9 mouse cellular contexts compared by ENCODE assay signal in genomic region chr3:88685958-88686451, GRCm38 (mm10). TPM values are rescaled to one million over a fixed set of nuclear protein-coding genes. Genes with fewer than 3 reads are reported as not detected.
A peak's percentile ranks its signal among the peaks of the same experiment; 100 is the strongest.
DNase-seq lines count a peak whose midpoint lies in the region; ATAC-seq and TF ChIP-seq lines count a peak whose summit lies in the region.
"Had no signal": no experiment of that assay in that cellular context is flagged by ENCODE, and none has a peak within 500 bp of the region (broad histone marks: within the 10 kb centered on the region; RNA-seq: fewer than 3 reads in every experiment).

No protein-coding gene starts in this region.

- H3K9ac ChIP-seq in forebrain, embryonic 15.5 days (replicated peaks): peak overlapping the region; percentile 98
- H3K9ac ChIP-seq in kidney, postnatal 0 days (ENCODE audit: low read depth, low read length): peak overlapping the region; percentile 95

- no peak for TF ChIP-seq CTCF in C2C12 (IDR thresholded peaks at IDR 0.05; ENCODE audit: control insufficient read depth, insufficient read depth, insufficient read length)
- TF ChIP-seq CTCF in kidney, postnatal 0 days (IDR thresholded peaks at IDR 0.05; ENCODE audit: low read depth): peak; percentile 43

- H3K4me1 ChIP-seq in forebrain, embryonic 15.5 days: peaks cover 24% of the 10 kb centered on the region
- H3K4me1 ChIP-seq in kidney, postnatal 0 days (replicated peaks; ENCODE audit: insufficient read depth, low read length): peaks cover 10% of the 10 kb centered on the region; the same call in 1 of the 2 replicates

- peak overlapping the region; percentile 98 for H3ac ChIP-seq in C2C12 (ENCODE audit: control insufficient read depth, insufficient read length, low read depth)

- H3K4me2 ChIP-seq in forebrain, embryonic 15.5 days (replicated peaks): peak overlapping the region; percentile 86
- peak overlapping the region; percentile 92 for H3K4me2 ChIP-seq in kidney, postnatal 0 days (ENCODE audit: low read length)

- H3K27ac ChIP-seq in forebrain, embryonic 15.5 days (replicated peaks): peak overlapping the region; percentile 98
- peak overlapping the region; percentile 99 for H3K27ac ChIP-seq in kidney, postnatal 0 days

- peak overlapping the region; percentile 89 for H3K4me3 ChIP-seq in C2C12 (ENCODE audit: insufficient read depth, poor library complexity, severe bottlenecking)
- H3K4me3 ChIP-seq in forebrain, embryonic 15.5 days: peak overlapping the region; percentile 97
- H3K4me3 ChIP-seq in kidney, postnatal 0 days (replicated peaks; ENCODE audit: low read depth, low read length): peak overlapping the region; percentile 94

- peaks cover 55% of the 10 kb centered on the region for H3K79me2 ChIP-seq in C2C12 (ENCODE audit: control insufficient read depth, insufficient read depth)

- H3K36me3 ChIP-seq in C2C12 (ENCODE audit: control insufficient read depth, insufficient read depth): peaks cover 39% of the 10 kb centered on the region
- H3K36me3 ChIP-seq in forebrain, embryonic 15.5 days: peaks cover 28% of the 10 kb centered on the region
- peaks cover 18% of the 10 kb centered on the region for H3K36me3 ChIP-seq in kidney, postnatal 0 days (ENCODE audit: insufficient read depth, low read length)

- DNase-seq in adrenal gland, postnatal 14 days: peak; percentile 71
- DNase-seq in adrenal gland, adult 2 months: no peak
- peak; percentile 46 for DNase-seq in c-Kit-positive CD71-positive TER-119-positive erythroid progenitor cells, embryonic 14.5 days (ENCODE audit: low spot score)
- DNase-seq in kidney, postnatal 0 days (ENCODE audit: low spot score): peak; percentile 80
- DNase-seq in lung, postnatal 14 days: peak; percentile 53
- DNase-seq in skeletal muscle tissue, adult 2 months (ENCODE audit: low read depth, low spot score): peak; percentile 7

- H3K79me3 ChIP-seq in C2C12 (ENCODE audit: low read depth): peaks cover 51% of the 10 kb centered on the region

- under 1% methylated on average over 43 of the region's 45 CpGs for WGBS in forebrain, embryonic 15.5 days
- under 1% methylated on average over 45 of the region's 45 CpGs for WGBS in kidney, postnatal 0 days

- H3K9me3 ChIP-seq in forebrain, embryonic 15.5 days: no peaks in the 10 kb centered on the region
- no peaks in the 10 kb centered on the region for H3K9me3 ChIP-seq in kidney, postnatal 0 days (replicated peaks; ENCODE audit: low read length)

- ATAC-seq in forebrain, embryonic 15.5 days (replicated peaks): peak; percentile 78
- ATAC-seq in kidney, postnatal 0 days (replicated peaks; ENCODE audit: low FRiP score, low read depth): peak; percentile 55

- H3K27me3 ChIP-seq in C2C12 (ENCODE audit: control insufficient read depth, insufficient read depth, insufficient read length): no peaks in the 10 kb centered on the region
- no peaks in the 10 kb centered on the region for H3K27me3 ChIP-seq in forebrain, embryonic 15.5 days
- H3K27me3 ChIP-seq in kidney, postnatal 0 days (ENCODE audit: insufficient read depth, low read length): no peaks in the 10 kb centered on the region

TF ChIP-seq in C2C12, 6 proteins besides CTCF, POLR2A, EP300 and RAD21:
- TF ChIP-seq FOSL1 (IDR thresholded peaks at IDR 0.05; ENCODE audit: insufficient read depth, low read length, poor library complexity, severe bottlenecking): no peak
- no peak for TF ChIP-seq MYOG (IDR thresholded peaks at IDR 0.05; ENCODE audit: control insufficient read depth, extremely low read depth, insufficient read length)
- no peak for TF ChIP-seq CEBPB (IDR thresholded peaks at IDR 0.05; ENCODE audit: low read depth)
- TF ChIP-seq USF1 (IDR thresholded peaks at IDR 0.05; ENCODE audit: low read depth): no peak
- no peak for TF ChIP-seq MYOD1 (IDR thresholded peaks at IDR 0.05; ENCODE audit: control insufficient read depth, insufficient read length, low read depth)
- no peak for TF ChIP-seq MAX (IDR thresholded peaks at IDR 0.05)

RNA-seq across cellular contexts. Expression of gene Khdc4, which starts 0.4 kb away (rescaled TPM):
- total RNA-seq in adrenal gland, postnatal 14 days (2021): 56.1 and 62.8 TPM in 2 replicates
- total RNA-seq in adrenal gland, adult 2 months (2021): 10 to 100 TPM; 43.2 to 67.9 TPM
- polyA plus RNA-seq in adrenal gland, adult 2 months (2012; rRNA removed): 55.7 and 61.4 TPM in 2 replicates
- polyA plus RNA-seq in C2C12 (2012; fragmentation: generic; extraction: Trizol): 14.4 TPM
- 102 and 104 TPM in 2 replicates for polyA plus RNA-seq in forebrain, embryonic 15.5 days (2015; fragmentation: Nextera tagmentation; extraction: Ambion mirVana)
- polyA plus RNA-seq in kidney, postnatal 0 days (2015; fragmentation: Nextera tagmentation; extraction: Ambion mirVana): 71.4 and 72.1 TPM in 2 replicates

RNA-seq across cellular contexts. Expression of gene Rit1, which starts 30.6 kb away (rescaled TPM):
- total RNA-seq in adrenal gland, postnatal 14 days (2021): 39.1 and 48.1 TPM in 2 replicates
- total RNA-seq in adrenal gland, adult 2 months (2021): 10 to 100 TPM; 49.2 to 58.9 TPM
- polyA plus RNA-seq in adrenal gland, adult 2 months (2012; rRNA removed): 41.4 and 41.5 TPM in 2 replicates
- 42.5 TPM for polyA plus RNA-seq in C2C12 (2012; fragmentation: generic; extraction: Trizol)
- 51.6 and 53.1 TPM in 2 replicates for polyA plus RNA-seq in forebrain, embryonic 15.5 days (2015; fragmentation: Nextera tagmentation; extraction: Ambion mirVana)
- 58.6 and 62.5 TPM in 2 replicates for polyA plus RNA-seq in kidney, postnatal 0 days (2015; fragmentation: Nextera tagmentation; extraction: Ambion mirVana)

RNA-seq across cellular contexts. Expression of gene Rxfp4, which starts 33.1 kb away (rescaled TPM):
- not detected in 2 replicates for total RNA-seq in adrenal gland, postnatal 14 days (2021)
- not detected for total RNA-seq in adrenal gland, adult 2 months (2021)
- polyA plus RNA-seq in adrenal gland, adult 2 months (2012; rRNA removed): not detected in 2 replicates
- 0.05 TPM for polyA plus RNA-seq in C2C12 (2012; fragmentation: generic; extraction: Trizol)
- not detected in 2 replicates for polyA plus RNA-seq in forebrain, embryonic 15.5 days (2015; fragmentation: Nextera tagmentation; extraction: Ambion mirVana)
- not detected in 2 replicates for polyA plus RNA-seq in kidney, postnatal 0 days (2015; fragmentation: Nextera tagmentation; extraction: Ambion mirVana)
- total RNA-seq: left cerebral cortex, postnatal 10 days had no signal
